ENCODE assay signal across 28 mouse cellular contexts in genomic region chr8:120253626-120254025, GRCm38 (mm10). TPM values are rescaled to one million over a fixed set of nuclear protein-coding genes. Genes with fewer than 3 reads are reported as not detected.
DNase-seq lines count a peak whose midpoint lies in the region; ATAC-seq and TF ChIP-seq lines count a peak whose summit lies in the region.
"Had no signal": no experiment of that assay in that cellular context is flagged by ENCODE, and none has a peak within 500 bp of the region (broad histone marks: within the 10 kb centered on the region; RNA-seq: fewer than 3 reads in every experiment).

No protein-coding gene starts in this region.

- H3K4me3 ChIP-seq in midbrain, embryonic 11.5 days (ENCODE audit: low read depth, low read length): no peak overlapping the region
- H3K4me3 ChIP-seq in midbrain, postnatal 0 days (ENCODE audit: low read depth, low read length): no peak overlapping the region
- no peak overlapping the region for H3K4me3 ChIP-seq in limb, embryonic 12.5 days (replicated peaks)
- H3K4me3 ChIP-seq: heart, embryonic 15.5 days; layer of hippocampus, adult 2 months; left cerebral cortex, adult 2 months; limb, embryonic 15.5 days; liver, embryonic 13.5 days; megakaryocyte, embryonic 14.5 days had no signal

- 89% methylated on average over 8 of the region's 8 CpGs for WGBS in midbrain, embryonic 11.5 days
- WGBS in midbrain, postnatal 0 days: 79% methylated on average over 8 of the region's 8 CpGs
- WGBS in limb, embryonic 12.5 days: 83% methylated on average over 8 of the region's 8 CpGs

- no peak for ATAC-seq in midbrain, embryonic 11.5 days (ENCODE audit: low FRiP score)
- no peak for ATAC-seq in midbrain, postnatal 0 days (ENCODE audit: low FRiP score)
- ATAC-seq in limb, embryonic 12.5 days (ENCODE audit: insufficient number of reproducible peaks, insufficient read depth, low FRiP score, low TSS enrichment, low read depth): no peak
- ATAC-seq: forebrain, embryonic 16.5 days; intestine, postnatal 0 days; lung, postnatal 0 days had no signal

- no peaks in the 10 kb centered on the region for H3K9me3 ChIP-seq in midbrain, embryonic 11.5 days (ENCODE audit: control insufficient read depth, low read length)
- no peaks in the 10 kb centered on the region for H3K9me3 ChIP-seq in midbrain, postnatal 0 days (ENCODE audit: low read length)
- no peaks in the 10 kb centered on the region for H3K9me3 ChIP-seq in limb, embryonic 12.5 days
- H3K9me3 ChIP-seq: heart, embryonic 15.5 days; limb, embryonic 15.5 days; liver, embryonic 13.5 days; megakaryocyte, embryonic 14.5 days had no signal

- peaks cover 15% of the 10 kb centered on the region for H3K4me1 ChIP-seq in midbrain, embryonic 11.5 days (ENCODE audit: control insufficient read depth, insufficient read depth, low read length)
- no peaks in the 10 kb centered on the region; the same call in 1 of the 2 replicates for H3K4me1 ChIP-seq in midbrain, postnatal 0 days (ENCODE audit: insufficient read depth, low read length)
- H3K4me1 ChIP-seq in limb, embryonic 12.5 days (replicated peaks): peaks cover 82% of the 10 kb centered on the region
- H3K4me1 ChIP-seq: liver, embryonic 13.5 days; megakaryocyte, embryonic 14.5 days had no signal

- no peak overlapping the region for H3K9ac ChIP-seq in midbrain, embryonic 11.5 days (ENCODE audit: low read length)
- no peak overlapping the region for H3K9ac ChIP-seq in midbrain, postnatal 0 days (replicated peaks; ENCODE audit: low read length, poor library complexity, severe bottlenecking)
- peak overlapping the region; percentile 42; the same call in 1 of the 2 replicates for H3K9ac ChIP-seq in limb, embryonic 12.5 days (replicated peaks)
- H3K9ac ChIP-seq: heart, embryonic 15.5 days; hindbrain, embryonic 14.5 days; limb, embryonic 15.5 days; liver, embryonic 13.5 days had no signal

- no peak overlapping the region for H3K4me2 ChIP-seq in midbrain, embryonic 11.5 days
- H3K4me2 ChIP-seq in midbrain, postnatal 0 days (ENCODE audit: low read depth, low read length, poor library complexity, severe bottlenecking): no peak overlapping the region
- H3K4me2 ChIP-seq in limb, embryonic 12.5 days: no peak overlapping the region
- H3K4me2 ChIP-seq: heart, embryonic 15.5 days; hindbrain, embryonic 14.5 days; limb, embryonic 15.5 days; liver, embryonic 13.5 days had no signal

- peak; percentile 42 for DNase-seq in gastrocnemius, postnatal 25 days
- DNase-seq in gastrocnemius, postnatal 10 days: no peak
- peak; percentile 76 for DNase-seq in midbrain, embryonic 11.5 days (ENCODE audit: low spot score, missing footprints)
- no peak for DNase-seq in midbrain, postnatal 0 days (ENCODE audit: low spot score)
- peak; percentile 77 to 81 for DNase-seq in adrenal gland, postnatal 36 days
- no peak for DNase-seq in kidney, adult 18-20 months
- DNase-seq in frontal cortex, adult 2 months (ENCODE audit: extremely low spot score in 1 of 2, low spot score in 1 of 2): no peak
- DNase-seq: B cell, adult 2 months; cerebellum, adult 8-10 months; cerebellum, postnatal 25 days; gastrocnemius, postnatal 36 days; heart, adult 18-20 months; liver, embryonic 13.5 days; lung, adult 18-20 months; lung, postnatal 4 days; midbrain, embryonic 14.5 days; right cerebral cortex, adult 18-20 months; thymus, postnatal 14 days had no signal

- H3K36me3 ChIP-seq in midbrain, embryonic 11.5 days (ENCODE audit: control insufficient read depth, insufficient read depth, low read length): no peaks in the 10 kb centered on the region
- H3K36me3 ChIP-seq in midbrain, postnatal 0 days (ENCODE audit: insufficient read depth, low read length): no peaks in the 10 kb centered on the region
- H3K36me3 ChIP-seq in limb, embryonic 12.5 days: 0 out of 2 replicates have a peak, but pooled peaks cover 3% of the 10 kb centered on the region
- H3K36me3 ChIP-seq: heart, embryonic 15.5 days; limb, embryonic 15.5 days; liver, embryonic 13.5 days had no signal

- H3K27me3 ChIP-seq in midbrain, embryonic 11.5 days (ENCODE audit: control insufficient read depth, insufficient read depth, low read length): no peaks in the 10 kb centered on the region
- no peaks in the 10 kb centered on the region for H3K27me3 ChIP-seq in midbrain, postnatal 0 days (ENCODE audit: insufficient read depth, low read length)
- H3K27me3 ChIP-seq in limb, embryonic 12.5 days: no peaks in the 10 kb centered on the region
- H3K27me3 ChIP-seq: heart, embryonic 15.5 days; limb, embryonic 15.5 days; liver, embryonic 13.5 days had no signal

- no peak for TF ChIP-seq CTCF in midbrain, postnatal 0 days (IDR thresholded peaks at IDR 0.05)

- H3K27ac ChIP-seq in midbrain, embryonic 11.5 days (ENCODE audit: low read depth, low read length): no peak overlapping the region
- no peak overlapping the region for H3K27ac ChIP-seq in midbrain, postnatal 0 days (ENCODE audit: low read depth, low read length)
- H3K27ac ChIP-seq in limb, embryonic 12.5 days: no peak overlapping the region
- H3K27ac ChIP-seq: heart, embryonic 15.5 days; hindbrain, embryonic 14.5 days; layer of hippocampus, adult 2 months; left cerebral cortex, adult 2 months; limb, embryonic 15.5 days; liver, embryonic 13.5 days had no signal

RNA-seq across cellular contexts. Expression of gene Gse1, which starts 25.4 kb away (rescaled TPM):
- 10 to 100 TPM; 23.1 to 27.1 TPM for total RNA-seq in gastrocnemius, postnatal 25 days (2021)
- 10 to 100 TPM; 25.5 to 38.6 TPM for total RNA-seq in gastrocnemius, postnatal 10 days (2021)
- polyA plus RNA-seq in midbrain, embryonic 11.5 days (2014; fragmentation: Nextera tagmentation; extraction: Ambion mirVana): 18.5 and 20.7 TPM in 2 replicates
- total RNA-seq in midbrain, postnatal 0 days (2014; rRNA removed): 47.3 and 51.3 TPM in 2 replicates
- polyA plus RNA-seq in midbrain, postnatal 0 days (2015; fragmentation: Nextera tagmentation; extraction: Ambion mirVana): 9.9 and 12.4 TPM in 2 replicates
- total RNA-seq in adrenal gland, postnatal 36 days (2021): 10 to 100 TPM; 25.9 to 30.2 TPM
- 7.6 and 9.1 TPM in 2 replicates for polyA plus RNA-seq in limb, embryonic 12.5 days (2016; fragmentation: Nextera tagmentation; extraction: Ambion mirVana)
- 56.7 and 57.1 TPM in 2 replicates for polyA plus RNA-seq in frontal cortex, adult 2 months (2012; rRNA removed)

Comparison
In these comparisons a context has a peak if more than half of its experiments do, and no peak if none do; other contexts are left out.
1. DNase-seq: peak in gastrocnemius, postnatal 25 days (single experiment), midbrain, embryonic 11.5 days (single experiment) and adrenal gland, postnatal 36 days (2 of 2); none in gastrocnemius, postnatal 10 days (single experiment), midbrain, postnatal 0 days (single experiment), kidney, adult 18-20 months (single experiment) and frontal cortex, adult 2 months (0 of 2).